Mouse (Mus musculus): ENCODE data around the gene Ugt3a2. TPM values are rescaled to one million over a fixed set of nuclear protein-coding genes. Genes with fewer than 3 reads are reported as not detected.

The Ugt3a2 gene
- polyA plus RNA-seq (2015; fragmentation: Nextera tagmentation; extraction: Ambion mirVana), result not detected in 2 replicates

GRCm38 (mm10) chr15:9335341-9335740 is at the start of gene Ugt3a2:
Gene Ugt3a2 (plus strand): TSS chr15:9335550.

Other genes starting within 250 kb of the Ugt3a2 start
- 2.1 and 2.4 TPM in 2 replicates for gene Lmbrd2, start 195.0 kb upstream of the Ugt3a2 start, polyA plus RNA-seq (2015; fragmentation: Nextera tagmentation; extraction: Ambion mirVana)
- 6.9 and 9.2 TPM in 2 replicates for gene Skp2, start 180.1 kb upstream of the Ugt3a2 start, polyA plus RNA-seq (2015; fragmentation: Nextera tagmentation; extraction: Ambion mirVana)
- gene Ugt3a1, start 58.7 kb upstream of the Ugt3a2 start, polyA plus RNA-seq (2015; fragmentation: Nextera tagmentation; extraction: Ambion mirVana), result not detected in 2 replicates
- gene Capsl, start 100.5 kb downstream of the Ugt3a2 start, polyA plus RNA-seq (2015; fragmentation: Nextera tagmentation; extraction: Ambion mirVana), result 7.8 and 8.7 TPM in 2 replicates
- 0.16 and 0.34 TPM in 2 replicates for gene Il7r, start 194.6 kb downstream of the Ugt3a2 start, polyA plus RNA-seq (2015; fragmentation: Nextera tagmentation; extraction: Ambion mirVana)